Mouse (Mus musculus) cerebellum, adult 18-20 months (tissue): ENCODE measurements around the gene Mcpt2.
A peak's percentile ranks its signal among the peaks of the same experiment; 100 is the strongest.
"Not testable (repeated sequence)": the region's sequence is repeated elsewhere in the genome, so short reads cannot be mapped to it uniquely, and the experiment has no call there.

Source experiments
- DNase-seq, 2 experiments: peaks; one replicate each; pipeline ENCODE4 v3.0.0; 2021

Gene Mcpt2

GRCm38 (mm10) chr14:56041792-56042191 lies at the start of gene Mcpt2:
Gene Mcpt2, plus strand, starts transcription at chr14:56042041.
- not testable (repeated sequence) for DNase-seq

GRCm38 (mm10) chr14:56013147-56013546 lies 28.7 kb upstream of the Mcpt2 start:
- no peak for DNase-seq

DNA sequence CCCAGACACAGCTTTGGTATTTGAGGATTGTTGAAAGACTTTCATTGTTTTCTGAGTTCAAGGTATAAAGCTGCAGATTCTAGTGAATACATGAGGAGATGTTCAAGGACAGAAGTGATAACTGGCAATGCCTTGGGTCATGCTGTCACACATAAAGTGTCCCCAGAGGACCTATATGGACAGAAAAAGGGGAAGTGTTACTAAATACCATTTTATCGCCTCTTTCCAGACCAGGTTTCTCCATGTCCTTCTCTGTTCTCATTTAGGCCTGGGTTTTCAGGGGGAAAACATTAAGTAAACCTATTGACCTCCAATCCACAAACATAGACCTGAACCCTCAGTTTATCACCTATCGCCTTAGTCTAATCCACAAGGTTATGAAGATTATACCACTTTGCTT lies 27.9 kb upstream of the Mcpt2 start:
- no peak for DNase-seq

GRCm38 (mm10) chr14:56017671-56018070 lies 24.2 kb upstream of the Mcpt2 start, which contains the start of gene Mcpt1:
Gene Mcpt1, plus strand, starts transcription at chr14:56017971.
- DNase-seq = not testable (repeated sequence)

GRCm38 (mm10) chr14:56019446-56019845 lies 22.4 kb upstream of the Mcpt2 start:
- DNase-seq = no peak

DNA sequence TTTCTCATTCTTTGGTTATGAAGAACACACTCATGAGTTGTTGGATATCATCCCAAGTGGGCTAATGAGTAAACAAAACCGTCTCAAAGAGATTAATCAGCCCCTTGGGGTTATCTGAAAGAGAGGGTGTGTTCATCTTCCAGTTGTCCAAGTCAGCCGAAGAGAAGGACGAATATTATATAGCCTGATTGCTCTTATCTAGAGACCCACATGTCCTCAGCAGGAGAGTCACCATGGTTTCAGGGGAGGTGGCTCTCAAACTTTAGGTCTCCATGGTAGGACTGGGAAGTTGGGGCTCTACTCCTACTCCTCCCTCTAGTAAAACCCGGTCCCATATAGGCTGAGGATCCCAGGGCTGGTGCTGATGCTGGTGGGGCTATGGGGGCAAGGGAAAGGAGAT lies 20.5 kb upstream of the Mcpt2 start:
- DNase-seq = not testable (repeated sequence)

- not testable (repeated sequence) for DNase-seq
Observed at GRCm38 (mm10) chr14:56030395-56030794, 11.4 kb upstream of the Mcpt2 start, which contains the start of gene Mcpt9. Gene Mcpt9, minus strand, starts transcription at chr14:56030495.

GRCm38 (mm10) chr14:56034433-56034832 lies 7.4 kb upstream of the Mcpt2 start:
- no peak for DNase-seq

DNA sequence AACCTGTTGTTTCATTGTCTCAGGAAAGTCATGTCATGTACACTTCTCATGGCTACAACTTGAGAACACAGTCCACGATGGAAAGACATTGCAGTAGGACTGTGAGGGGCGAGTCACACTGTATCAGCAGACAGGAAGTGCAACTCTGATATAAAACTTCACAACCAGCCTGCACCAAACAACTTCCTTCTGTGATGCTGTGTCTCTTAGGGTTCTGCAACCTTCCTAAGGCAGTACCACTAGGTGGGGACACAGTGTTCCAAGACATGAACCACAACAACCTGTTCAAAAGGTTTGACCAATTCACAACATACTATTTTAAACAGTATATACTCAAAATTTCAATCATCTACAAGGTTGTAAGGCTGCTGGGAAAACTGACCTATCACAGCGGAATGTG lies 13.6 kb downstream of the Mcpt2 start:
- no peak for DNase-seq

DNA sequence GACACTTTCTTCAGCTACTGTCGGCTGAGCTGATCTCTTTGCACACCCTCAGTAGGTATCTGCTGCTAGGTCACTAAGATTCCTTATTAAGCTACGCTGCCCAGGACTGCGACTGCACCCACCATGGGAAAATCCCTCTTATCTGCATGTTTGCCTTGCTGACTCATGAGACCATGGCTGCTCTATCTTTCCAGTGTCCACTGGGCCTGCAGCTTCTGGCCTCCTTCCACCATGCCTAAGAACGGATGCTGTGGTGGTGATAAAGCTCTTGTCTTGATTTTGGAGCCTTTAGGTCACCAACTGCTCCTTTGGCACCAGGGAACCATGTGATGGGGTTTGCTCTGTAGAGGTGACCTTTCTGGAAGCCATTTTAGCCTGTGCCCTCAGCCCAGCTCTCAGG lies 15.9 kb downstream of the Mcpt2 start:
- DNase-seq = no peak

DNA sequence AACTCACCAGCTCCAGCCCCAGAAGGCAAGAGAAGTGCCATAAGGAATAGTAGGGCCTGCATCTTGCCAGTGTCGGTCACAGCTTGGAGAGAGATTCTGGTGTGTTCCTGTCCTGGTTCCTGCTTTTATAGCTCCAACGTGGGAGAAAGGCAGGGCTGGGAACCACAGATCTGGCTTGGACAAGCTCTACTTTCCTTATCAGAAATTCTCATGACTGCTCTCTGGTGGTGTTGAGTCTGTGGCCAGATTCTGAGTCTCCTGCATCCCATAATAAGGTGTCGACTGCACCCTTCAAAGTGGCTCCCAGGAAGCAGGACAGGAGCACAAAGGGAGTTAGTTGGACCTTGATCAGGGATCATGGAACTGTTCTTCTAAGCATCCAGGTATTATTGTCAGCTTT lies 20.4 kb downstream of the Mcpt2 start, which contains the start of gene Mcpt4:
TSS of gene Mcpt4 (minus strand) at position 101 of the 400 bp plus-strand sequence.
- DNase-seq = not testable (repeated sequence)

- peak; percentile 48 to 52 for DNase-seq
Observed at GRCm38 (mm10) chr14:56082016-56082415, 40.2 kb downstream of the Mcpt2 start.

GRCm38 (mm10) chr14:56085167-56085566 lies 43.3 kb downstream of the Mcpt2 start, which contains the start of gene Mcpt8:
Gene Mcpt8, minus strand, starts transcription at chr14:56085273.
- DNase-seq = no peak

DNA sequence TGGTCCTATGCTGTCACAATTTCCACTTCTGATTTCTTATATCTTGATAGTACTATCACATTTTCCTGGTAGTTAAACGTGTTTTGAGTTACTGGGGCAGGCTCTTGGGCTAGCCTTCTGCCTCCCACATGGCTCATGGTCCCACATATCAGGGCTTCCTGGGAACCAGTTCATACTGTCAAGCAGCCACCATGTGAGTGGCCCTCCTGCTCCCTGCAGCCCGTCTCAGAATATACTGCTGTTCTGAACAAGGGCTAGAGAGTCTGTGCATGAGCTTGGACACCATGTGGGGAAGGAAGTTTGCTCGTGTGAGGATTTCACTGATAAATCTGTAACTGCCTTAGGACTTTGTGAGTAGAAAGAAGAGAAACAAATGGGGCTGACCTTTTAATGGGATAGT lies 44.9 kb downstream of the Mcpt2 start:
- no peak for DNase-seq

GRCm38 (mm10) chr14:56093353-56093752 lies 51.5 kb downstream of the Mcpt2 start:
- no peak for DNase-seq
